Mouse (Mus musculus) G1E (cell line): ENCODE results near the gene Gpc5.

Source experiments
- CTCF ChIP-seq: IDR thresholded peaks from 2 replicates; pipeline ENCODE4 v1.5.1; 2012; ENCODE audit warnings: low read depth, low read length, inconsistent platforms, mixed read lengths
- GATA1 ChIP-seq: IDR thresholded peaks from 2 replicates; pipeline ENCODE4 v1.6.1; 2012; ENCODE audit warnings: borderline replicate concordance, low read length, inconsistent platforms, mixed read lengths
- POLR2AphosphoS5 ChIP-seq: IDR thresholded peaks from 2 replicates; pipeline ENCODE4 v1.6.1; 2012; ENCODE audit warnings: low read depth, low read length, inconsistent platforms; ENCODE audit not compliant: insufficient replicate concordance

GRCm38 (mm10) chr14:115051106-115051760 lies 40.8 kb upstream of the Gpc5 start:
- TF ChIP-seq GATA1 (no peak), CTCF (no peak), POLR2AphosphoS5 (no peak)
